Mouse (Mus musculus): ENCODE measurements at regions not wholly inside any gene's neighbourhood (a gene's known extent, or its start where the extent isn't known, plus 50 kb on each side); places are given as distances from the start of the nearest gene placed in this dataset.

DNA sequence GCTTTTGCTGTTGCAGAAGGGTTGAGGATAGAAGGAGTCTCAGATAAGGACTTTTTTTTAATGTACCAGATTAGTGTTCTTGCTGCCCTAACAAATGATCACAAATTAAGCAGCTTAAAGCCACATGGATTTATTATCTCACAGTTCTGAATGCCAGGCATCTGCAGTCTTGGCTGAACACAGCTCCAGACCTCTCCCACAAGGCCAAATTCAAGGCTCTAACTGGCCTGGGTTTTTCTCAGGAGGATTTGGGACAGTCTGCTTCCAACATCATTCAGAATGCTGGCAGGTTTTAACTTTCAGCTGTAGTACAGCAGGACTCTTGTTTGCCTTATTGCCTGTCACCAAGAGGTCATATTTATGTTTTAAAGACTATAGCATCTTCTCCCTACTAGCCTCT lies 329.7 kb upstream of the Chrm2 start:
- no peak for DNase-seq (ENCODE audit: low spot score in 2 of 2)

DNA sequence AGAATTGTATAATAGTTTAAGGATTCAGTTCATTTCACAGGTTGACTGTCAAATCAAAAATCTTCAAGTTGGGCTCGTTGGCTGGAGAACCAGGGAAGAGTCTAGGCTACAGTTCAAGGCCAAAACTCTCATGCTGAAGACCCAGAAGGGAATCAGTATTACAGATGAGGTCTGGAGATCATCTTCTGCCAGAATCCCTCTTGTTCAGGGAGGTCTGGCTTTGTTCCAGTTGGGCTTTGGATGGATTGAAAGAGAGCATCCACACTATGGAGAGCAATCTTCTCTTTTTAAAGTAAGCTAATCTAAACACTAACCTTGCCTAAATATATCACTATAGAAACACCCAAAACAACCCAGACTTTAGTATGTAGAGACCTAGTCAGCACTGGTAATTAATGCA lies 327.5 kb upstream of the Chrm2 start:
- no peak for DNase-seq (ENCODE audit: low spot score in 2 of 2)

DNA sequence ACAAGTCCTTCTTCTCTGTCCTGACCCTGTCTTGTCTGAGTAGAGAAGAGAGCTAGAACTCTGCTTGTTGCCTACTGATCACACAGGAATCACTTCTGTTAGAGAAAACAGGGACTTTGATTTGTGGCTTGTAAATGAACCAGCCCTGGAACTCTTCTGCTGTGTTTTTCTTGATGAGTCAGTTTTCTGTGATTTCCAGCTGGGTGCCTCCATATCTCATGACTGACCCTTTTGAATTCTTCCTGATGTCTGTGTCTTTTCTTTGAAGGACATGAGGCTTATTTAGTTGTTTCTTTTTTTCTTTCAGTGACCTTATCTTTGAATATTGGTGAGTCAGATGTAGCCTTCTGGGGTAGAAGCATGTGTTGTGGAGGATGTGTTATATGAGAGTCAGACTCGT lies 323.0 kb upstream of the Chrm2 start:
- no peak for DNase-seq (ENCODE audit: low spot score in 2 of 2)

DNA sequence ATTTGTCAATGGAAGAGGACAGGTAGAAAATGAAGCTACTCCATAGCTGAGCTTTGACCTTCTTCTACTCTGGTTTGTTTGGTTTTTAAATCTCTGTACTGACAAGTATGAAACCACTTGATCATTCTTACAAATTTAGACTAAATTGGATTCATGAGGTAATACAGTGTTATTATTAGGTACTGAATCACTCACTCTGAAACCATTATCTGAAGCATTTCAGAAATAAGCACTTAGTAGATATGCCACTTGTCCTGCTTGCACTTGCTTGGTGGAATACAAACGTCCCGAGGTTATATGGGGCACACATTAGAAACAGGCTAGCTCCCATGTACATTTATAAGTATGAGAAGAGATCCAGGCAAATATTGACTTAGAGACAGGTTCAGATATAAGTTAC lies 319.2 kb upstream of the Chrm2 start:
- no peak for DNase-seq (ENCODE audit: low spot score in 2 of 2)

DNA sequence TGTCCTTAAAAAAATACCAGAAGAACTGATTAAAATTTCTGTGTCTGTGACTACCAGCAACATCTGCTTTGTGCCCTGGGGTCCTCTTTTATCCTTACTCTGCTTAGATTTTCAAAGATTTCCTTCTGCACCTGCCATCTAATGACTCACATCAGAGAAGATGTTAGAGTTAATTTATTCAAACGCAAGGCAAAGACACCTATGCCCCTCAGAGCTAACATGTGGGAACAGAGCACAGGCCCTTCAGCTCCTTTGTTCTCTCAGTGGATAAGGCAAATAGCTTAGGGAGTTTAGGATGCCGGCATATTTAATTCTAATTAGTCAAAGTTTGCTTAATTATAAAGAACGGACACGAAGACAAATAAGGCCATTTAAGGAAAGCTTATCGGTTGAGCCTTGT lies 308.3 kb upstream of the Chrm2 start:
- DNase-seq (ENCODE audit: low spot score in 2 of 2), result no peak

DNA sequence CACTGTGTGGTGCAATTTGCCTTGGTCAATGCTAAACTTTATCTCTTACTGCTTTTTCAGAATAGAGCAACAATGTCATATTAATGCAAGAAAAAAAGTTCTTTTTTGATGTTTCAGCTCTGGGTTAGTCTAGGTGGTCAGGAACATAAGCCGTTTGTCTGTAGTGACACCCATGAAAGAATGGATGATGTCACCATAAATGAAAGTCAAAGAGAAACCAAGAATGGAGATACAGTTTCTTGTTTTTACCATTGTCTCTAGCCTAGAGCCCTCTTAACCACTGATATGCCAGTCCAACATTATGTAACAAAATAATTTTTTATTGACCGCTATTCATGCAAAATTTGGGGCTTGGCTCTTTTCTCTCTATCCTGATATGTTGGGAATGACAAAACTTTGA lies 294.3 kb upstream of the Chrm2 start:
- DNase-seq (ENCODE audit: low spot score in 2 of 2), result no peak

DNA sequence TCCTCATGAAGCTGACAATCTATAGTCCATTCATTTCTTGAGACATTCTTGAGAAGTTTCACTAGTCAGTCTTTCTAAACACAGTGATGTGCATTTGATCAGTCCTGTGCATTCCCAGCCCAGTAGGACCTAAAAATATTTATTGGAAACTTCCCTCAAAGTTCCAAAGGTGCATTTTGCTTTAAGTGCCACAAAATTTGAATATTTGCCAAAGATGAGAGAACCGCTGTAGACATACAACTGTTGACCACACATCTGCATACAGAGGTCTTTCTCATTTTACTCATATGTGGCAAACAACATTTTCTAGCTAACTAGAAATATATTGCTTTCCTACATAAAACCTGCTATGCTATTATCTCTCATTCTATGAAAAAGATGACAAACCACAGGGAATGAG lies 293.8 kb upstream of the Chrm2 start:
- no peak for DNase-seq (ENCODE audit: low spot score in 2 of 2)

DNA sequence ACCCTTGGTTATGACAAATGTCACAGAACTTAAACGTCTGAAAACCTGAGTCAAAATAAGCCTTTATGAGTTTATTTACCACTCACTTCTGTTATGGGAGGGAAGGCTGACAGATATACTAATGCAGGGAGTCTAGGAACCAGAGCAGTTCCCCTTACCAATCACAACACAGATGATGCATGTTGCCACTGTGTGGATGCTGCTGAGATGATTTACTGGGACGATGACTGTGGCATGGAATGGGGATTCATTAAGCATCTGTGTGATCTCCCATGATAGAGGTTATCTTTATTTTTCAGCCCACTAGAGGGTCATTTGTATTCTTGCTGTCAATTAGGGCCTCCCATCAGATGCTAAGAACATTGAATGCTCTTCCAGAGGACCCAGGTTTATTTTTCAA lies 290.5 kb upstream of the Chrm2 start:
- DNase-seq (ENCODE audit: low spot score in 2 of 2), result no peak

DNA sequence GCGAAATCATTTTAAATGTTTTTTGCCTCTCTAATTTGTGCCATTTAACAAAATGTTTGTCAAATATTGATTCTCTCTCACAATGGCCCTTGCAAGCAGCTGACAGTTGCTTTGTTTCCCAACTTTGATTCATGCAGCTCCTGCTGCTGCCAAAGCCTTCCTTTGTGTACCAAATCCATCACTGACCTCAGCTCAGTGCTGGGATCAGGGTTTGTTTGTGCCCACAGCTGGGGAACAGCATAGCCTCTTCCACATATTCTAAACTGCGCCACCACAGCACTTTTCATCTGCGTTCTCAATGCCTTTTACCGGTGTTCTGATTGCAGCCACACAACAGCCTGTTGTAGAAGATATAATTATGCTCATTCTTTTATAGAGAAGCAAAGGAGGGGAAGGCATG lies 289.7 kb upstream of the Chrm2 start:
- no peak for DNase-seq (ENCODE audit: low spot score in 2 of 2)

DNA sequence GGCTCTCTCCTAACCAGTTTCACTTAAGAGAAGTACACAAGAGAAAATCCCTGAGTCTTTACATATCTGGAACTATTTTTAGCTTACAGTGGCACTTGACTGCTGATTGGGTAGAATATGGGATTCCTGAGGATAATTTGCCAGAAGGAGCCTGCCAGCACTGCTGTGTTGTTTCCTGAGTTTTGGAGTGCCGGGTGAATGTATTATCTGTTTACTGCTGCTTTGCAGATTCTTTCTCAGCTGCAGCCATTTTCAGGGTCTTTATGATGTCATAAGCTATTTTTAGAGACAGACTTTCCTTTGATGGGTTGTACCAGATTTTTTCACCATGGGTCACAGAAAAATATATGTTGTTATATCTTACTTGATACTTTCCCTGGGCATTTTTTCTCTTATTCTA lies 279.1 kb upstream of the Chrm2 start:
- no peak for DNase-seq (ENCODE audit: low spot score in 2 of 2)

DNA sequence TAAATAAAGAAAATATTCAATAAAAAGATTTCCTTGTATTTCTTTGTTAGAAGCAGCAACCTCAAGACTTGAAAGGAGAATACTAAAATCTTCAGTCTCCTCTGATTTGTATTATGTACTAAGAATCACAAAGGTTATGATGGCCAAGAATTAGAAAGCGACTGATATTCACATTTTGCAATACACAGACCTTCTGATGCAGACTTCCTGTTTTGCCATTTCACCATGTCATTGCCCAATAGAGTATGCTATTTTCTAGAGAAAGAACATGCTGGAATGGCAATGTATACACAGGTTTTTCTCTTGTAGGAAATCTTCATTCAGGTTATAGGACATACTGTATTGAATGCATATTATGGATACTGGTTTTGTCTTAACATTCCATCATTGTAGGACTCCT lies 250.7 kb upstream of the Chrm2 start:
- no peak for DNase-seq (ENCODE audit: low spot score in 2 of 2)

DNA sequence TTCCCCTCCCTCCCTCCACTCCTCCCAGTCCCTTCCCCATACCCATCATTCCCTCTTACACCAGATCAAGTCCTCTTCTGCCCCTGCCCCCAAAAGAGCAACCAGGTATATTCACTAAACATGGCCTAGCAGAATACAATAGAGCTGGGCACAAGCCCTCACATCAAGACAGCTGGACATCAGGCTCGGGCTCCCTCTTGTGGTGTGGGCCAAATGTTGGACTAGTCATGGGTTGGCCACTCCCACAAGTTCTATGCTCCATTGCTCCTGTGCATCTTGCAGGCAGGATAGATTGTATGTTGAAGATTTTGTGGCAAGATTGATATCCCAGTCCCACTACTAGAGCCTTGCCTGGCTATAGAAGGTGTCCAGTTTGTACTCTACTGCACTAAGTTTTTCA lies 240.6 kb upstream of the Chrm2 start:
- DNase-seq (ENCODE audit: low spot score in 2 of 2), result peak; percentile 10 to 32

DNA sequence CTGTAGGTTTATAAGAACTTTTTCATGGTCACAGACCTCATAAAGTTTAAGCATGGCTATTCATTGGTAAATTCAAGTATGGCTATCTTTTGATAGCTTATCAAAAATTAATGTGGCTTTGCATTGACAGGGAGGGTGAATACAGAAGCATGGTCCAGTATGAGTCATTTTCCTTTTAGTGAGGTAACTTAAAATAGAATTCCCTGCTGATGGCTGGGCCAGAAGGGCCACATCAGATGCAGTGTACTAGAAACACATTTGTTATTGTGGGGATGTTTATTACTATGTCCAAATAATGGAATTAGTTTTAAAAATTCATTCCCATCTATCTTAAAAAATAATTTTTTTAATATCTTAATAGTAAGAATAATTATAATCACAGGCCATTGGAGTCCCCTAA lies 213.4 kb upstream of the Chrm2 start:
- DNase-seq (ENCODE audit: low spot score in 2 of 2), result no peak

DNA sequence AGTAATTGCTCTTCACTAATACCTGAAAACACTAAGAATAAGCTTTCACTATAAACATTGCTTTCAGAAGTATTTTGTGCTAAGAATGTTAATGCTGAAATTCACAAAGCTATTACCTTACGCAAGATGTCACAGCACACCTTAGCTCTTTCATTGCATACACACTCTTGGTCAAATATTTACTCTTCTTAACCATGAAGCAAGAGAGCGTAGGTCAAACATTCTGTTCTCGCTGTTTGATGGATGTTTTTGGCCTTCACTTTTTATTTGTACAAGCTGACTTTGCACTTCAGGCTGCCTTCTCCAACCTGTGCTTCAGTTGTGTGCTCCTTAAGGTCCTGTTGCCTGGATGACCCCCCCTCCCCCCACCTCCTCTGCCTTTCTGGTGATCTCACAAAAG lies 212.8 kb upstream of the Chrm2 start:
- DNase-seq (ENCODE audit: low spot score in 2 of 2), result no peak

DNA sequence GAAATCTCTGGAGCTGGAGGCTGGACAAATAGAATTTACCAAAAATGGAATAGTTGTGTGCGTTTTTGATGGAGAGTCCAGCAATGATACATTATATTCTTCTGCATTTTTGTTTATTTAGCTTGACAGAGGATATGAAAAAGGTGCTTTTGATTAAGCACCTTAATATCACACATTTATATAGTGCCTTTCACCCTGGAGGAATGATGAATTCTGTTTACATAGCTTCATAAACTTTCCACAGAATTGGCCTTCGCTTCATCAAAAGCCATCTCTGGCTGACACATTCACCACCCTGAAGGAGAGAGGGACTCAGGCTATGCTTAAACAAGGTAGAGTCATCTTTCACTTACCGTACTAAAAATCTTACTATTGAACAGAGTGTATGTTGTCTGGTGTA lies 208.0 kb upstream of the Chrm2 start:
- DNase-seq (ENCODE audit: low spot score in 2 of 2), result no peak

DNA sequence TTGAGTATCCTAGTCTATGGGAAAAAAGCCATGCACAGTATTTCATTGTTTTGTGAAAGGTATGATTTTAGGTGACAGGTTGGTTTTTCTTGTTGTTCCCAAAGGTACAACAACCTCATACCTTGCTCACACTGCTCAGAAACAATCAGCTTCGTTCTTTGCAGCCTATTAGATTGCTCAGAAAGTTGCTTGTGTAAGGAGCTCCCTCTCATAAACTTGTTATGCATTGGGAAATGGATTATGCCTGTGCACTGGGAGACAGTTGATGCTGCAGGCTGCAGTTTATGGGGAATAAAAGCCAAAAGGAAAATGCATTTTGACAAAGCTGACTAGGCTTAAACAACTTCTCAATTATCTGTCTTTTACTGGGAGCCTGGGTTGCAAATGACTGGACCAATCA lies 205.2 kb upstream of the Chrm2 start:
- DNase-seq (ENCODE audit: low spot score in 2 of 2), result no peak

DNA sequence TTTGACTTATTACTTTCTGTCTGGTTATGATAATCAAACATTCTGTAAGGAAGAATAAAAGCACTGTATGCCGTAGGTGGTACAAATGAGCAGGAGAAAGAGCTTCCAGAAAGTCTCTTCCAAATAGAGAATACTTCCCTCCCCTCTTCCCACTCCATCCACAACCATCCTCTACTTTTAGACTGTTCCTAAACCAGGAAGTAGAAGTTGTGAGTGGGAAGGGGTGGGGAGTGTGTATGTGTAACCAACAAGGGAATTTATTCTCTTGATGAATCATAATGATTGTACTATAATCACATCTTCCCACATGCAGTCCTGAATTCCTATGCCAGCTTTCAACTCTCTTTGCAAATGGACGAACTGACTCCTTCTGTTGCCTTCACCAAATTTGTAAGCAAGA lies 181.2 kb upstream of the Chrm2 start:
- no peak for DNase-seq (ENCODE audit: low spot score in 2 of 2)

DNA sequence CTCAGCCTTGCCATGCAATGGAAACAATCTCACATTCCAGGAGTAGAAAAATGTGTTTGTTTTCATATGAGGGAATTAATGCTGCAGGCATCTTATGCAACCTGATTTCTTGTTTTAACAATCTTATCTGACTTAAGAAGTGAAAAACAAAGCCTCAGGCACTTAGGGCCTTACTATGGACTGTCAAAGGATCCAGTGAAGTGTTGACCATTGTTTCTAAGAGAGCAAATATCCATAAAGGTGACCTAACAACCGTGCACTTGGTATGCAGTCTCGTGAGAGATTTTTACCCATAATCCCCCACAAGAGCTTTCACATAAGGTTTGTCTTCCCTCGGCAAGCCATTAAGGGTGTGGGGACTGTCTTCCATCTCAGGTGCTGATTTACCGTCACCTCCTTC lies 166.6 kb upstream of the Chrm2 start:
- no peak for DNase-seq (ENCODE audit: low spot score in 2 of 2)

DNA sequence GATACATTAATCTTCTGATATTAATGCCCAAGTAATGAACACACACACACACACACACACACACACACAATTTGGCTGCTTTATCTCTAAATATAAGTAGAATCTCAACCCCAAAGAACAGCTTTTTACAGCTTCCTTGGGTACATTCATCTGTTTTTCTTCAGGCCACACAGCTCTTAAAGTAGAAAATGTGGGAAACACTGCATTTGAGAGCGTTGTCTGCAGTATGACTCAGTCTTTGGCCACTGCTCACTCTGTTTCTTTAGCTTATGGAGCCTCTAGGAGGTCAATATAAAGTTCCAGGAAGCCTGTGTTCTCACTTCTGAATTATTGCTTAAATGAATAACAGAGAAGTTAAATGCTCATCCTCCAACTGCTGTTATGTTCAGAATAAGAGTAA lies 153.4 kb upstream of the Chrm2 start:
- DNase-seq (ENCODE audit: low spot score in 2 of 2), result no peak

DNA sequence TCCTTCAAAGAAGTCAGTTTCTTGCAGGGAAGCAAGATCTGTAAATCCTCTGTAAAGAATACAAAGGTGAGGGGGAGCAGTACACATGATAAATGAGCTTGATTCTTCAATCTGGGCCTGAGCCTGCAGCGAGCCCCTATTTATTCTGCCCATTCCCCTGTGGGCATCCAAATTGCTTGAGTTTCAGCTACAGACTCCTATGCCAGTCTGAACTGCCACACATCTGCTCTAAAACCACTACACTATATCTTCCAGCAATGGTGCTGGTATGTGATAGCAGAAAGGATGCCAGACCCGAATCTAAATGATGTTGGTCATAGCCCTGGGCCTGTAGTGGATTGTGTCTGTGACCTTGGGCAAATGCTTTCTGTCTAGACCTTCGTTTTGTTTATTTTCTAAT lies 140.9 kb upstream of the Chrm2 start:
- DNase-seq (ENCODE audit: low spot score in 2 of 2), result no peak

DNA sequence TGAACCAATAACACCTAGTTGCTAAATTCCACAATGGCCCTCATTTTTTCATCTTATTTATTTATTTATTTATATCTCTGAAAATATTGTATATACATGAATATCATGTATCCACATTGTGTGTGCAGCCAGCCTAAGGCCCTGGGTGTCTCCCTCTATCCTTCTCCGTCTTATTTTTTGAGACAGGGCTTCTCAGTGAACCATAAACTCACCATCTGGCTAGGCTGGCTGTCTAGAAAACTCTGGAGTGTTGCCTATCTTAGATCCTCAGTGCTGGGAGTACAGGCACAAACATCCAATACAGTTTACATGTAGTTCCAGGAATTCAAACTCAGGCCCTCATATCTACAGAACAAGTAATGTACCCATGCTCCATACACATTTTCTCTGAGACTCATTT lies 139.7 kb upstream of the Chrm2 start:
- DNase-seq (ENCODE audit: low spot score in 2 of 2), result no peak

DNA sequence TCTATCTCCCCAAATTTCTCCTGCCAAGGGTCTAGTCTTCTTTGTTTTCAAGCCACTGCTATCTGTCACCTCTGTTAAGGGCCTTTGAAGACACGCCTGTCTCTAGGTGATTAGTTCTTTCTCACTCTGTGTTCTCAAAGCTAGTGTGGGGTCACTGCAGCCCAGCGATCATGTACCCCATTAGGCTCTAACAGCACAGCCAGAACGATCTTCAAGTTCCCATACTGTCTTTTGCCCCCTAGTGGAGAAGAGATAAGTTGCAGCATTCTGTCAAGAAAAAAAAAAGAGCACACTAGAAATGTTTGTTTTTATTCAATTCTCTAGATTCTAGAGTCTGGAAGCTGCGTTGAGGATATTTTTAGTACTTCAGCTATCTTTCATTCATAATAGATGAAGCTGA lies 138.8 kb upstream of the Chrm2 start:
- no peak for DNase-seq (ENCODE audit: low spot score in 2 of 2)

DNA sequence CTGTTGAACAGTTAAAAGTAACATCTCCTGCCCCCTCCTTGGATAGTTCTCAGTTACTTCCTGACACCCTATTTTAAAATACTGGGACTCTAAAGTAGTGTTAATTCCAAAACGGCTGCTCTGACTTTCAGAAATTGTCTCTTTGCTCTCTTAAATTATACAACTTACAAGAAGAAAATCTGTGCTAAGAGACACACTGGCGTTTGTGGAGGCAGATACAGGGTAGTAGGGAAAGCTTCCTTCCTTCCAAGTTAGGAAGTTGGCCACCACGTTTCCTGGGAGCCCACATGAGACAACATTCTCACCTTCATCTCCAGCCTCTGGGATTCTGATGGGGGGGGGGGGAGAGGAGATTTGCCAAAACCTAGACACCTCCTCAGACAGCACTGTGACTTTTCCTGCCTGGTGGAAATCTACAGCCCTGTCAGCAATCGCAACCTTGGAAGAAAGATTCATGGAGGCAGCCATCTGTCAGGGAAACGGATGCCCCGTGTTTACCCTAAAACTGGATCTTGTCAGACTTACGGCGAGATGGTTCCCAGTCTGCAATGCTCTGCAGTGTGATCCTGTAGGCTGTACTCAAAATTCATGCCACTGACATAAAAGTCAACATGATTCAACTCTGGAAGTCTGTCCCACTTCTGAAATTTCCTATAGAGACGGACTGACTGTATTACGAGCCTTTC lies 121.0 kb upstream of the Chrm2 start:
- DNase-seq (ENCODE audit: low spot score in 2 of 2), result no peak

DNA sequence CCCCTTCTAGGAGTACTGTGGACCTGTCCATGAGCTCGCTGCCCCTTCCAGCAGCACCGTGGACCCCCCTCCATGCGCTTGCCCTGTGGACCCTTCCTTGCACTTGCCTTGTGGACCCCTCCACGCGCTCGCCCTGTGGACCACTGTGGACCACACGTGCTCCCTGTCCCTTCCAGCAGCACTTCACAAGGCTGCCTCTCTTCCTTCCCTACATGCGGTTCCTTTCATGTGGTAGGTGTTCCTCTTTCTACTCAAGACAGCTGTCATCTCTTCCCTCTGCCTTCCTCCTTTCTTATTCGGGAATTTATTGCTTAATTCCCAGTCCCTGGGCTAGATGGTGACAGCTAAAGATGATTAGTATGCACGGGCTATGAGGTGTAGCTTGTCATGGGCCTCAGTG lies 101.2 kb upstream of the Chrm2 start:
- no peak for DNase-seq (ENCODE audit: low spot score in 2 of 2)
